In the genomic region with DNA sequence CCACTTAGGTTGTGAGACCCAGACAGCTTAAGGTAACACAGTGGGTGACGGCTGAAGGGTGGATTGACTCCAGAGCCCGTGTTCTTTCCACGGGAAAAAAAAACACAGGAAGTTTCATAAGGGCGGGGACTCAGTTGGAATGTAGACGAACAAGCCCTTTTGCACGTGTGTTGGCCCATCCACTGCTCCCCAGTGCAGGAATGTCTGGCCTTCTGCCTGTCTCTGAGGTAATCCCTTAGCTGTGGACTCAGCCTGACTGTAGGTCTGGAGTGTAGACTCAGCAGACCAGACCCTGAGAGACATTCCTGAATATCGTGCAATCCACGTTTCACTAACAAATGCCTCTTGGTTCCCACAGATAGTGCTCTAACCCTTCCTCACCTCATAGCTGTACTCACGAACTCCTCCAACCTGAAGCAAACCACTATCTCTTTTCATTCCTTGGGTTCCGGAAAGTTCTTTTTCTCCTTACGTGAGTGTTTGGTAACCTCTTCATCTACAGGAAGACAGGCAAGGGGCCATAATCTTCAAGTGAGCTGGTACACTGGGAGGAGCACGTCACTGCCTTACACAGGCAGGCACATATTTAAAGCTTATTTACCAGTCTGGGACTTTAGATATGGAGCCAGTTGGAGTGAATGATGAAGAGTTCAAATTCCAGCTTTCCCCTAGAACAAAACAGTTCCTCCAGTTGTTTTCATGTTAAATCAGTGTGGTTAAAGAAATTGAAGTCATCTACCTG, we compare ENCODE assay signal across 10 mouse cellular contexts.
DNase-seq lines count a peak whose midpoint lies in the region; ATAC-seq lines count a peak whose summit lies in the region.
"Had no signal": no experiment of that assay in that cellular context is flagged by ENCODE, and none has a peak within 500 bp of the region (broad histone marks: within the 10 kb centered on the region; RNA-seq: fewer than 3 reads in every experiment).

No protein-coding gene starts in this region.

- WGBS in liver, embryonic 16.5 days (ENCODE audit: insufficient replicate concordance): 58% methylated on average over 12 of the region's 12 CpGs
- 70% methylated on average over 12 of the region's 12 CpGs for WGBS in liver, embryonic 11.5 days
- WGBS in stomach, embryonic 15.5 days: 61% methylated on average over 12 of the region's 12 CpGs

- no peak for DNase-seq in liver, embryonic 11.5 days (ENCODE audit: low spot score)
- peak; percentile 8 to 17 for DNase-seq in gastrocnemius, adult 8-10 months (ENCODE audit: low spot score in 2 of 2)
- peak; percentile 10 to 19 for DNase-seq in heart, postnatal 36 days
- no peak for DNase-seq in embryo, embryonic 10 days (ENCODE audit: low spot score)
- DNase-seq in thymus, adult 18-20 months: no peak

- peak; percentile 56; the same call in 1 of the 2 replicates for ATAC-seq in liver, embryonic 16.5 days (ENCODE audit: low read depth)
- no peak for ATAC-seq in liver, embryonic 11.5 days (replicated peaks; ENCODE audit: low FRiP score)
- peak; percentile 68; the same call in 1 of the 2 replicates for ATAC-seq in stomach, embryonic 15.5 days (ENCODE audit: insufficient read depth, low FRiP score, low read depth)
- ATAC-seq in megakaryocyte-erythroid progenitor cell, adult 5-6 weeks (replicated peaks; ENCODE audit: low FRiP score, low TSS enrichment, poor library complexity, severe bottlenecking): no peak

- no peaks in the 10 kb centered on the region for H3K27me3 ChIP-seq in liver, embryonic 16.5 days (ENCODE audit: control insufficient read depth, insufficient read depth, low read depth, low read length)
- peaks cover 3% of the 10 kb centered on the region; the same call in 1 of the 2 replicates for H3K27me3 ChIP-seq in liver, embryonic 11.5 days (replicated peaks; ENCODE audit: control insufficient read depth, insufficient read depth, low read length)
- no peaks in the 10 kb centered on the region for H3K27me3 ChIP-seq in stomach, embryonic 15.5 days (replicated peaks)
- H3K27me3 ChIP-seq: neural tube, embryonic 12.5 days had no signal

- H3K4me3 ChIP-seq in liver, embryonic 16.5 days (ENCODE audit: low read depth, low read length): no peak overlapping the region
- H3K4me3 ChIP-seq in liver, embryonic 11.5 days (ENCODE audit: low read depth, low read length): no peak overlapping the region
- H3K4me3 ChIP-seq in stomach, embryonic 15.5 days (replicated peaks): no peak overlapping the region
- H3K4me3 ChIP-seq: neural tube, embryonic 12.5 days had no signal

- no peaks in the 10 kb centered on the region for H3K4me1 ChIP-seq in liver, embryonic 16.5 days (ENCODE audit: control insufficient read depth, low read depth, low read length)
- H3K4me1 ChIP-seq in liver, embryonic 11.5 days (replicated peaks; ENCODE audit: control insufficient read depth, insufficient read depth, low read length): no peaks in the 10 kb centered on the region
- H3K4me1 ChIP-seq in stomach, embryonic 15.5 days: no peaks in the 10 kb centered on the region
- H3K4me1 ChIP-seq: neural tube, embryonic 12.5 days had no signal

- no peaks in the 10 kb centered on the region for H3K9me3 ChIP-seq in liver, embryonic 16.5 days (replicated peaks; ENCODE audit: control insufficient read depth, low read length)
- H3K9me3 ChIP-seq in liver, embryonic 11.5 days (ENCODE audit: control insufficient read depth, low read length): no peaks in the 10 kb centered on the region
- no peaks in the 10 kb centered on the region for H3K9me3 ChIP-seq in stomach, embryonic 15.5 days
- H3K9me3 ChIP-seq: G1E; neural tube, embryonic 12.5 days had no signal

- no peak overlapping the region for H3K27ac ChIP-seq in liver, embryonic 16.5 days (ENCODE audit: low read length)
- no peak overlapping the region for H3K27ac ChIP-seq in liver, embryonic 11.5 days (ENCODE audit: low read depth, low read length)
- H3K27ac ChIP-seq in stomach, embryonic 15.5 days: no peak overlapping the region
- H3K27ac ChIP-seq: neural tube, embryonic 12.5 days had no signal

- H3K9ac ChIP-seq in liver, embryonic 16.5 days (ENCODE audit: low read depth, low read length): no peak overlapping the region
- H3K9ac ChIP-seq in liver, embryonic 11.5 days (ENCODE audit: low read depth, low read length): no peak overlapping the region
- H3K9ac ChIP-seq in stomach, embryonic 15.5 days: no peak overlapping the region
- H3K9ac ChIP-seq: neural tube, embryonic 12.5 days had no signal

- H3K4me2 ChIP-seq in liver, embryonic 16.5 days (ENCODE audit: low read depth, low read length): no peak overlapping the region
- H3K4me2 ChIP-seq in liver, embryonic 11.5 days: no peak overlapping the region
- H3K4me2 ChIP-seq in stomach, embryonic 15.5 days: no peak overlapping the region
- H3K4me2 ChIP-seq: neural tube, embryonic 12.5 days had no signal

- no peaks in the 10 kb centered on the region for H3K36me3 ChIP-seq in liver, embryonic 16.5 days (ENCODE audit: control insufficient read depth, insufficient read depth)
- no peaks in the 10 kb centered on the region for H3K36me3 ChIP-seq in liver, embryonic 11.5 days (ENCODE audit: control insufficient read depth, insufficient read depth, low read length)
- no peaks in the 10 kb centered on the region for H3K36me3 ChIP-seq in stomach, embryonic 15.5 days
- H3K36me3 ChIP-seq: G1E; neural tube, embryonic 12.5 days had no signal

- intact Hi-C loops in heart, postnatal 36 days (cut with DNase I): no loop called here

Comparison
In these comparisons a context has a peak if more than half of its experiments do, and no peak if none do; other contexts are left out.
1. ATAC-seq: peak in liver, embryonic 16.5 days (single experiment) and stomach, embryonic 15.5 days (single experiment); none in liver, embryonic 11.5 days (single experiment) and megakaryocyte-erythroid progenitor cell, adult 5-6 weeks (single experiment).
2. DNase-seq: peak in gastrocnemius, adult 8-10 months (2 of 2) and heart, postnatal 36 days (2 of 2); none in liver, embryonic 11.5 days (single experiment), embryo, embryonic 10 days (single experiment) and thymus, adult 18-20 months (0 of 2).